Mouse (Mus musculus): ENCODE data around the gene Prpf18. TPM values are rescaled to one million over a fixed set of nuclear protein-coding genes. Genes with fewer than 3 reads are reported as not detected.

Prpf18 gene
- polyA plus RNA-seq, 1 experiment from 2014 or later, result 15.6 TPM

DNA sequence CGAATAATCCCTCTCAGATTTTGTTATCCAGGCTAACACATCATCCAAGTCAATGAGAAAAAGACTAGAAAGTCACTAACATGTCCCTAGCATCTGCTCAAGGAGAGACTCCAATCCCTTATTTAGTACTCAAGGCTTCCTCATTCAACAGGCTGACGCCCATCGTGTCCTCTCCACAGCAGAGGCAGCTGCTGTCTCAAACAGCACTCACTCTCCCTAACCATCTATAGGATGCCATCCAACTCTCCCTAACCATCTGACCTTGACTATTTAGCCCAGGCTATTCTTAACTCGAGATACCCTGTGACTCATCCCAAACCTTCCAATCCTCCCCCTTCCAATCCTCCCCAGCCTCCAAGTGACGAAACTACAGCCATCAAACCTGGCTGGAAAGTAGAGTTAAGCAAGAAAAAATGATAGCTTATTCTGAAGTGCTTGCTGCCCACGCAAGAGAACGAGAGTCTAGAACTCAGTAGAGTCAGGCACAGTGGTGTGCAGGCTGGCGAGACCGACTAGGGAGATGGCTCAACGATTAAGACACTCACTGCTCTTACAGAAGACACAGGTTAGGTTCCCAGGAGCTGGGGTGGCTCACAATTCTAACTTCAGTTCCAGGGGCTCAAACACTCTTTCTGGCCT lies 21.6 kb downstream of the Prpf18 start:
- Histone ChIP-seq H3K27ac (replicated peaks) (no peak overlapping the region), H3K9ac (ENCODE audit: low read length) (no peak overlapping the region), H3K9me3 (ENCODE audit: control insufficient read depth, low read length) (no peaks in the 10 kb centered on the region), H3K4me3 (ENCODE audit: low read depth, low read length) (no peak overlapping the region), H3K4me1 (replicated peaks; ENCODE audit: control insufficient read depth, insufficient read depth) (no peaks in the 10 kb centered on the region), H3K4me2 (replicated peaks; ENCODE audit: low read depth) (no peak overlapping the region), H3K36me3 (ENCODE audit: control insufficient read depth, insufficient read depth, low read length) (peaks cover 14% of the 10 kb centered on the region), H3K27me3 (ENCODE audit: control insufficient read depth, insufficient read depth, low read length) (no peaks in the 10 kb centered on the region)
- ATAC-seq (ENCODE audit: low FRiP score, low TSS enrichment), result no peak
- TF ChIP-seq EP300 (optimal IDR thresholded peaks at IDR 0.05) (no peak), CTCF (IDR thresholded peaks at IDR 0.05; ENCODE audit: low read depth) (no peak)
- no peak for DNase-seq (ENCODE audit: low spot score)
- 93% methylated on average over 10 of the region's 10 CpGs for WGBS

DNA sequence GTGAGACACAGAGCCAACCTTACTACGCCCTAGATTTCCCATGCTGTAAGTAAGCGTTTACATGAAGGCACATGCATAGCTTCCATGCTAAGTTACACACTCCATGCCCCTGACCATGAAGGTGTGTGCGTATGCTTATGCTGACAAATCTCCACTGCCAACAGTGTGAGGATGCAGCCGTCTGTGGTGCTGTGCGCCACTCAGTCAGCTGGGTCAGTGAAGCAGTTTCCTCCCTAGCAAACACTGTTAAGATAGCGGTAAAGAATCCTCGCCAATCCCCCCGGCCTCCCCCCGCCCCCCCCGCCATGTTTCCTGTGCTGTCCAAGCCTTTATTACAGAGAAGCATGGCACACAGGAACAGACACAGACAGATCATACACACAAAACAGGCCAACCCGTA lies 22.4 kb downstream of the Prpf18 start:
- no peaks in the 10 kb centered on the region for H3K4me1 ChIP-seq (replicated peaks; ENCODE audit: control insufficient read depth, insufficient read depth)
- no peak overlapping the region for H3K27ac ChIP-seq (replicated peaks)
- H3K4me3 ChIP-seq (ENCODE audit: low read depth, low read length), result no peak overlapping the region
- H3K9ac ChIP-seq (ENCODE audit: low read length), result no peak overlapping the region
- peaks cover 14% of the 10 kb centered on the region for H3K36me3 ChIP-seq (ENCODE audit: control insufficient read depth, insufficient read depth, low read length)
- H3K4me2 ChIP-seq (replicated peaks; ENCODE audit: low read depth), result no peak overlapping the region
- TF ChIP-seq CTCF (IDR thresholded peaks at IDR 0.05; ENCODE audit: low read depth) (no peak), EP300 (optimal IDR thresholded peaks at IDR 0.05) (no peak)
- no peak for DNase-seq (ENCODE audit: low spot score)
- 86% methylated on average over 11 of the region's 11 CpGs for WGBS
- no peaks in the 10 kb centered on the region for H3K27me3 ChIP-seq (ENCODE audit: control insufficient read depth, insufficient read depth, low read length)
- no peak for ATAC-seq (ENCODE audit: low FRiP score, low TSS enrichment)
- H3K9me3 ChIP-seq (ENCODE audit: control insufficient read depth, low read length), result no peaks in the 10 kb centered on the region

DNA sequence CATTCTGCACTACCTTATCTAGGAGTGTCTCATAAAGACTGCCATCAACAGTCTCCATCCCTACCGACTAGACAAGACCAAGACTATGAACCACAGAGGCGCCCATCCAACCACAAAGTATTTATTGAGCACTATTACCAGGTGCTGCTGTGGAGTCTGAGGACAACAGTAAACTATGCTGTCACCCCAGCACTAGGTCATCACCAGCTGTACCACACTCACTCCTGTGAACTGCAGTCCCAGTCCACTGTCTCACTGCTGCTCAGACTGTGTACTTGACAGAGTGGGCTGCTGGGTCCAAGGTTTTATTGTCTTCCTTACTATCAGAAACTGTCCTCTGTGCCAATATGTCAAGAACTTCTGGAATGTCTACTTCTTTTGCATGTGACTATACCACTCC lies 23.0 kb downstream of the Prpf18 start:
- Histone ChIP-seq H3K27ac (replicated peaks) (no peak overlapping the region), H3K4me3 (ENCODE audit: low read depth, low read length) (no peak overlapping the region), H3K4me2 (replicated peaks; ENCODE audit: low read depth) (no peak overlapping the region), H3K9me3 (ENCODE audit: control insufficient read depth, low read length) (no peaks in the 10 kb centered on the region), H3K27me3 (ENCODE audit: control insufficient read depth, insufficient read depth, low read length) (no peaks in the 10 kb centered on the region), H3K4me1 (replicated peaks; ENCODE audit: control insufficient read depth, insufficient read depth) (no peaks in the 10 kb centered on the region), H3K9ac (ENCODE audit: low read length) (no peak overlapping the region), H3K36me3 (ENCODE audit: control insufficient read depth, insufficient read depth, low read length) (peaks cover 11% of the 10 kb centered on the region)
- 86% methylated on average over 2 of the region's 2 CpGs for WGBS
- no peak for ATAC-seq (ENCODE audit: low FRiP score, low TSS enrichment)
- no peak for TF ChIP-seq EP300 (optimal IDR thresholded peaks at IDR 0.05)
- no peak for TF ChIP-seq CTCF (IDR thresholded peaks at IDR 0.05; ENCODE audit: low read depth)
- no peak for DNase-seq (ENCODE audit: low spot score)

DNA sequence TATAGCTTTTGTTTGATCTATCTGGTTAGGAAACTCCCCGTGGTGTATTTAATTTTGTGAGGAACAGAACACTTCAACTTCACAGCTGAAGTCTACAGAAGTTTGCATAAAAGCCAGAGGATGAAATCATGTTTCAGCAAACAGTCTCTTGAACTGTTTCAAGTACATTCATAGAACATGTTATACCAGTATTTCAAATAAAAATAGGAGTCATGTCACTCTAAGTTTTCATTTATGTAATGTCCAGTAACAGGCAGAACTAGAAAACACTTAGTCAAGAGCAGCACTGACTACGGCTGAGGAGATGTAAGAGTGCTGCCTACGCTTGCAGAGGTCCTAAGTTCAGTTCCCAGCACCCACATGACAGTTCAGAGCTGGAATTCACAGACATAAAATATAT lies 25.0 kb downstream of the Prpf18 start:
- 59% methylated on average over 3 of the region's 3 CpGs for WGBS
- TF ChIP-seq CTCF (IDR thresholded peaks at IDR 0.05; ENCODE audit: low read depth) (no peak), EP300 (optimal IDR thresholded peaks at IDR 0.05) (no peak)
- H3K27ac ChIP-seq (replicated peaks), result no peak overlapping the region

DNA sequence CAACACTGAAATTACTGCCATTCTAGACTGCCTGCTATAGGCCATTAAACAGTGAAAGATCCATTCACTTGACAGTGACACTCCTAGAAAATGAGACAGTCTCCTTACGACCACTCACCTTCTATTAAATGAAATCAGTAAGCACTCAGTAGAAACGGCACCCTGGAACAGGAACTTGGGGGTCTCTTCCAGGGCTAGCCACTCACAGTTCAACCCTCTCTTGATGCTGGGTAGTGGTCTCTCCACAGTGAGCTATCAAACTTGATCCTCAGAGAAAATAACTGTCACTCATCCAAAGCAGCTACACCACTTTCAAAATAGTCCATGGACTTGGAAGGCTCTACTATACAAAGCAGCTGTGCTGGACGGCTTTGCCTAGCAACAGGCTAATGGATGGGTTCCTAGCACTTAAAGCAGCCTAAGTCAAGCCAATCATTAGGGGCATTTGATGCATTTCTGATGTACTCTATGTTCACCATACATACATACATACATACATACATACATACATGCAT lies 30.4 kb downstream of the Prpf18 start:
- WGBS, result 50% methylated on average over 3 of the region's 3 CpGs
- no peaks in the 10 kb centered on the region for H3K9me3 ChIP-seq (ENCODE audit: control insufficient read depth, low read length)
- no peak for ATAC-seq (ENCODE audit: low FRiP score, low TSS enrichment)
- no peaks in the 10 kb centered on the region for H3K27me3 ChIP-seq (ENCODE audit: control insufficient read depth, insufficient read depth, low read length)
- H3K4me1 ChIP-seq (replicated peaks; ENCODE audit: control insufficient read depth, insufficient read depth), result no peaks in the 10 kb centered on the region
- H3K4me2 ChIP-seq (replicated peaks; ENCODE audit: low read depth), result no peak overlapping the region
- H3K9ac ChIP-seq (ENCODE audit: low read length), result no peak overlapping the region
- H3K27ac ChIP-seq (replicated peaks), result peak overlapping the region; percentile 20; the same call in 1 of the 2 replicates
- no peak overlapping the region for H3K4me3 ChIP-seq (ENCODE audit: low read depth, low read length)
- DNase-seq (ENCODE audit: low spot score), result no peak
- peaks cover 5% of the 10 kb centered on the region; the same call in 1 of the 2 replicates for H3K36me3 ChIP-seq (ENCODE audit: control insufficient read depth, insufficient read depth, low read length)
- no peak for TF ChIP-seq EP300 (optimal IDR thresholded peaks at IDR 0.05)
- no peak for TF ChIP-seq CTCF (IDR thresholded peaks at IDR 0.05; ENCODE audit: low read depth)

More for the DNA sequence above, 25.0 kb downstream of the Prpf18 start:
- Histone ChIP-seq H3K4me1 (replicated peaks; ENCODE audit: control insufficient read depth, insufficient read depth) (no peaks in the 10 kb centered on the region), H3K9me3 (ENCODE audit: control insufficient read depth, low read length) (no peaks in the 10 kb centered on the region), H3K9ac (ENCODE audit: low read length) (no peak overlapping the region), H3K36me3 (ENCODE audit: control insufficient read depth, insufficient read depth, low read length) (peaks cover 5% of the 10 kb centered on the region; the same call in 1 of the 2 replicates), H3K4me3 (ENCODE audit: low read depth, low read length) (no peak overlapping the region), H3K4me2 (replicated peaks; ENCODE audit: low read depth) (no peak overlapping the region), H3K27me3 (ENCODE audit: control insufficient read depth, insufficient read depth, low read length) (no peaks in the 10 kb centered on the region)
- ATAC-seq (ENCODE audit: low FRiP score, low TSS enrichment), result no peak
- no peak for DNase-seq (ENCODE audit: low spot score)
